Mouse (Mus musculus): ENCODE results near the gene Olfr65. TPM values are rescaled to one million over a fixed set of nuclear protein-coding genes. Genes with fewer than 3 reads are reported as not detected.

Gene Olfr65
- not detected in 2 replicates for polyA plus RNA-seq (2012; rRNA removed; ENCODE audit: low replicate concordance)

GRCm38 (mm10) chr7:103903187-103903586 is at the start of gene Olfr65:
Gene Olfr65, plus strand, starts transcription at chr7:103903487.

DNA sequence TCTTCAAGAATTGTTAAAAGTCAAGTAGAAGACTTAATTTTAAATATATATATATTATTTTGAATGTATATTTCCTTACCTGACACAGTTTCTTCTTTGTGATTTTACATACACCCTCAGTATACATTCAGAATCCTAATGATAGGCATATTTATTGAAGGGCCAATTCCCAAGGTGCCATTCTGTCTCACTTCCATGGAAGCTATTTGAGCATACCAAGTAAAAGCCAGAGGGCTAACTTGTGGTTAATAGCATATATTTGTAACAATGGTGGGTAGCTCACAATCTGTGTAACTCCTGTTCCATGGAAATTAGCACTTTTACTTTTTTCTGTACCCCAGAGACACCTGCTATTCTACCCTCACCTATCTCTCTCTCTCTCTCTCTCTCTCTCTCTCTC is 17.1 kb upstream of the Olfr65 start, which contains the start of gene Olfr66:
Gene Olfr66 (minus strand): TSS at position 101 of the 400 bp plus-strand sequence.

GRCm38 (mm10) chr7:103894385-103894784 is 8.9 kb upstream of the Olfr65 start, which contains the start of gene Olfr64:
Gene Olfr64, minus strand, starts transcription at chr7:103894485.

GRCm38 (mm10) chr7:103928525-103928924 is 25.2 kb downstream of the Olfr65 start, which contains the start of gene Olfr631:
Gene Olfr631, plus strand, starts transcription at chr7:103928825.

GRCm38 (mm10) chr7:103934264-103934663 is 31.0 kb downstream of the Olfr65 start, which contains the start of gene Olfr632:
Gene Olfr632, plus strand, starts transcription at chr7:103934347.

DNA sequence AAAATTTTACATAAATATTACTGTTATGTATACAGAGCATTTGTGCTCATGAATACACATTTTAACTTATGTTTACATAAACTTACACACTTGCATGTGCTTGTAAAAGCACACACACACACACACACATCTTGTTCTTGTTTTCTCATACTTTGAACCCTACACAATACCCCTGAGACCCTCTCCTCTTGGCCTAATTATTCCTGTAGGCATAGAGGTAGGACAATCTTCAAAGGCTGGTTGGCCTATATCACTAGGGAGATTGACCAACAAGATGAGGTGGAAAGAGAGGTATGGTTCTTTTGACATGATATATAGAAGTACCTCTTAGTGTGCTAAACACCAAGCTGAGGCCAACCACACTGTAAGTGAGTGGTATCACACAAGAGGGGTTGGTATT is 40.9 kb downstream of the Olfr65 start, which contains the start of gene Olfr633:
Gene Olfr633 (plus strand): TSS at position 301 of the 400 bp plus-strand sequence.

Other genes with a start within 250 kb of the Olfr65 start
- not detected in 2 replicates for gene Olfr623, start 239.8 kb upstream of the Olfr65 start, polyA plus RNA-seq (2012; rRNA removed; ENCODE audit: low replicate concordance)
- not detected in 2 replicates for gene Olfr624, start 232.3 kb upstream of the Olfr65 start, polyA plus RNA-seq (2012; rRNA removed; ENCODE audit: low replicate concordance)
- gene Olfr625-ps1, start 220.8 kb upstream of the Olfr65 start, polyA plus RNA-seq (2012; rRNA removed; ENCODE audit: low replicate concordance), result not detected in 2 replicates
- gene Olfr243, start 188.8 kb upstream of the Olfr65 start, polyA plus RNA-seq (2012; rRNA removed; ENCODE audit: low replicate concordance), result not detected in 2 replicates
- gene Olfr628, start 173.1 kb upstream of the Olfr65 start, polyA plus RNA-seq (2012; rRNA removed; ENCODE audit: low replicate concordance), result not detected in 2 replicates
- gene Olfr629, start 158.5 kb upstream of the Olfr65 start, polyA plus RNA-seq (2012; rRNA removed; ENCODE audit: low replicate concordance), result not detected in 2 replicates
- not detected in 2 replicates for gene Olfr630, start 146.2 kb upstream of the Olfr65 start, polyA plus RNA-seq (2012; rRNA removed; ENCODE audit: low replicate concordance)
- not detected in 2 replicates for gene Olfr69, start 131.9 kb upstream of the Olfr65 start, polyA plus RNA-seq (2012; rRNA removed; ENCODE audit: low replicate concordance)
- not detected in 2 replicates for gene Olfr68, start 123.8 kb upstream of the Olfr65 start, polyA plus RNA-seq (2012; rRNA removed; ENCODE audit: low replicate concordance)
- not detected in 2 replicates for gene Olfr67, start 111.7 kb upstream of the Olfr65 start, polyA plus RNA-seq (2012; rRNA removed; ENCODE audit: low replicate concordance)
- gene Hbb-bt, start 89.5 kb upstream of the Olfr65 start, polyA plus RNA-seq (2012; rRNA removed; ENCODE audit: low replicate concordance), result 130 and 168 TPM in 2 replicates
- 1,520 and 2,066 TPM in 2 replicates for gene Hbb-bs, start 75.4 kb upstream of the Olfr65 start, polyA plus RNA-seq (2012; rRNA removed; ENCODE audit: low replicate concordance)
- gene Hbb-bh2, start 63.0 kb upstream of the Olfr65 start, polyA plus RNA-seq (2012; rRNA removed; ENCODE audit: low replicate concordance), result not detected in 2 replicates
- gene Hbb-bh1, start 60.3 kb upstream of the Olfr65 start, polyA plus RNA-seq (2012; rRNA removed; ENCODE audit: low replicate concordance), result not detected in 2 replicates
- gene Hbb-y, start 50.3 kb upstream of the Olfr65 start, polyA plus RNA-seq (2012; rRNA removed; ENCODE audit: low replicate concordance), result not detected in 2 replicates
- not detected in 2 replicates for gene Olfr66, start 17.2 kb upstream of the Olfr65 start, polyA plus RNA-seq (2012; rRNA removed; ENCODE audit: low replicate concordance)
- gene Olfr64, start 9.0 kb upstream of the Olfr65 start, polyA plus RNA-seq (2012; rRNA removed; ENCODE audit: low replicate concordance), result not detected in 2 replicates
- gene Olfr631, start 25.3 kb downstream of the Olfr65 start, polyA plus RNA-seq (2012; rRNA removed; ENCODE audit: low replicate concordance), result not detected in 2 replicates
- not detected in 2 replicates for gene Olfr632, start 30.9 kb downstream of the Olfr65 start, polyA plus RNA-seq (2012; rRNA removed; ENCODE audit: low replicate concordance)
- gene Olfr633, start 41.0 kb downstream of the Olfr65 start, polyA plus RNA-seq (2012; rRNA removed; ENCODE audit: low replicate concordance), result not detected in 2 replicates
- not detected in 2 replicates for gene Olfr635, start 67.7 kb downstream of the Olfr65 start, polyA plus RNA-seq (2012; rRNA removed; ENCODE audit: low replicate concordance)
- gene Olfr638, start 95.3 kb downstream of the Olfr65 start, polyA plus RNA-seq (2012; rRNA removed; ENCODE audit: low replicate concordance), result not detected in 2 replicates
- not detected in 2 replicates for gene Olfr639, start 113.8 kb downstream of the Olfr65 start, polyA plus RNA-seq (2012; rRNA removed; ENCODE audit: low replicate concordance)
- not detected in 2 replicates for gene Olfr640, start 122.1 kb downstream of the Olfr65 start, polyA plus RNA-seq (2012; rRNA removed; ENCODE audit: low replicate concordance)
- not detected in 2 replicates for gene Olfr641, start 132.0 kb downstream of the Olfr65 start, polyA plus RNA-seq (2012; rRNA removed; ENCODE audit: low replicate concordance)
- not detected in 2 replicates for gene Olfr642, start 149.2 kb downstream of the Olfr65 start, polyA plus RNA-seq (2012; rRNA removed; ENCODE audit: low replicate concordance)
- not detected in 2 replicates for gene 4930516K23Rik, start 158.0 kb downstream of the Olfr65 start, polyA plus RNA-seq (2012; rRNA removed; ENCODE audit: low replicate concordance)
- not detected in 2 replicates for gene Olfr644, start 168.4 kb downstream of the Olfr65 start, polyA plus RNA-seq (2012; rRNA removed; ENCODE audit: low replicate concordance)
- gene Olfr645, start 182.0 kb downstream of the Olfr65 start, polyA plus RNA-seq (2012; rRNA removed; ENCODE audit: low replicate concordance), result not detected in 2 replicates
- gene Olfr646, start 201.4 kb downstream of the Olfr65 start, polyA plus RNA-seq (2012; rRNA removed; ENCODE audit: low replicate concordance), result not detected in 2 replicates
- not detected in 2 replicates for gene Ubqln5, start 226.3 kb downstream of the Olfr65 start, polyA plus RNA-seq (2012; rRNA removed; ENCODE audit: low replicate concordance)
- gene Olfr643, start 233.9 kb downstream of the Olfr65 start, polyA plus RNA-seq (2012; rRNA removed; ENCODE audit: low replicate concordance), result not detected in 2 replicates
- gene Ubqln3, start 239.8 kb downstream of the Olfr65 start, polyA plus RNA-seq (2012; rRNA removed; ENCODE audit: low replicate concordance), result not detected in 2 replicates
- gene Ubqlnl, start 247.1 kb downstream of the Olfr65 start, polyA plus RNA-seq (2012; rRNA removed; ENCODE audit: low replicate concordance), result not detected in 2 replicates

Data from subcutaneous adipose tissue, adult 2 months (tissue).